Mouse (Mus musculus): ENCODE measurements around the gene Spred3.
"Not testable (repeated sequence)": the region's sequence is repeated elsewhere in the genome, so short reads cannot be mapped to it uniquely, and the experiment has no call there.

Gene Spred3

GRCm38 (mm10) chr7:29169231-29170065, 763 bp downstream of the Spred3 start:
- DNase-seq (ENCODE audit: low read depth, low spot score), result peak; percentile 47

- no peak for DNase-seq (ENCODE audit: low read depth, low spot score)
Observed at GRCm38 (mm10) chr7:29168791-29169230, 1.4 kb downstream of the Spred3 start.

- DNase-seq (ENCODE audit: low read depth, low spot score), result no peak
Observed at GRCm38 (mm10) chr7:29168121-29168695, 2.0 kb downstream of the Spred3 start.

- DNase-seq (ENCODE audit: low read depth, low spot score), result no peak
Observed at GRCm38 (mm10) chr7:29167656-29168055, 2.6 kb downstream of the Spred3 start.

GRCm38 (mm10) chr7:29162750-29163525, 7.3 kb downstream of the Spred3 start:
- DNase-seq (ENCODE audit: low read depth, low spot score), result peak; percentile 63

- no peak for DNase-seq (ENCODE audit: low read depth, low spot score)
Observed at GRCm38 (mm10) chr7:29162294-29162693, 7.9 kb downstream of the Spred3 start.

GRCm38 (mm10) chr7:29158264-29158663, 11.9 kb downstream of the Spred3 start:
- DNase-seq (ENCODE audit: low read depth, low spot score), result no peak

GRCm38 (mm10) chr7:29155838-29156782, 14.1 kb downstream of the Spred3 start, which contains the start of gene Fam98c:
TSS of gene Fam98c (minus strand) at chr7:29156234.
- DNase-seq (ENCODE audit: low read depth, low spot score), result peak; percentile 87

- DNase-seq (ENCODE audit: low read depth, low spot score), result peak; percentile 87
Observed at GRCm38 (mm10) chr7:29155196-29155837, 14.9 kb downstream of the Spred3 start.

- DNase-seq (ENCODE audit: low read depth, low spot score), result no peak
Observed at GRCm38 (mm10) chr7:29154018-29154720, 16.0 kb downstream of the Spred3 start.

- DNase-seq (ENCODE audit: low read depth, low spot score), result no peak
Observed at GRCm38 (mm10) chr7:29151486-29151885, 18.7 kb downstream of the Spred3 start.

GRCm38 (mm10) chr7:29148771-29149170, 21.4 kb downstream of the Spred3 start:
- DNase-seq (ENCODE audit: low read depth, low spot score), result no peak

GRCm38 (mm10) chr7:29146625-29147367, 23.4 kb downstream of the Spred3 start:
- DNase-seq (ENCODE audit: low read depth, low spot score), result no peak

- no peak for DNase-seq (ENCODE audit: low read depth, low spot score)
Observed at GRCm38 (mm10) chr7:29144006-29144405, 26.2 kb downstream of the Spred3 start.

GRCm38 (mm10) chr7:29141416-29141815, 28.8 kb downstream of the Spred3 start:
- DNase-seq (ENCODE audit: low read depth, low spot score), result peak; percentile 88

- not testable (repeated sequence) for DNase-seq (ENCODE audit: low read depth, low spot score)
Observed at GRCm38 (mm10) chr7:29139237-29139636, 31.0 kb downstream of the Spred3 start.

GRCm38 (mm10) chr7:29137429-29137828, 32.8 kb downstream of the Spred3 start:
- DNase-seq (ENCODE audit: low read depth, low spot score), result no peak

- DNase-seq (ENCODE audit: low read depth, low spot score), result peak; percentile 90
Observed at GRCm38 (mm10) chr7:29134693-29135386, 35.4 kb downstream of the Spred3 start, which contains the start of gene Rasgrp4. TSS of gene Rasgrp4 (plus strand) at chr7:29134851.
